Mouse (Mus musculus) MEL (cell line): Measurements from ENCODE around the gene Lingo1. TPM values are rescaled to one million over a fixed set of nuclear protein-coding genes. Genes with fewer than 3 reads are reported as not detected.

ENCODE experiments used
- DNase-seq: peaks from one replicate; pipeline ENCODE4 v3.0.0; 2011; ENCODE audit warnings: low read depth, low spot score
- H3K27ac ChIP-seq: 2 replicates; pipeline ENCODE4 v1.5.1; 2012; ENCODE audit warnings: low read depth, mild to moderate bottlenecking, control low read depth, low read length, moderate library complexity; ENCODE audit not compliant: control insufficient read depth
- H3K27me3 ChIP-seq, 2 experiments: fragments of 150-350 bp in 1 of 2; sonication (generic) in 1 of 2; 2 replicates each; pipeline ENCODE4 v1.6.1; 2012; ENCODE audit warnings: low read length in 2 of 2, mild to moderate bottlenecking in 2 of 2, improper control_type of control experiment in 1 of 2, moderate library complexity in 1 of 2; ENCODE audit not compliant: insufficient read depth in 2 of 2, control insufficient read depth in 1 of 2
- H3K36me3 ChIP-seq, 2 experiments: 2 replicates each; pipeline ENCODE4 v1.6.1; 2012 to 2014; ENCODE audit warnings: low read length in 2 of 2, improper control_type of control experiment in 1 of 2, inconsistent platforms in 1 of 2, mild to moderate bottlenecking in 1 of 2; ENCODE audit not compliant: insufficient read depth in 2 of 2, control insufficient read depth in 1 of 2
- H3K4me1 ChIP-seq, 2 experiments: fragments of 150-350 bp in 1 of 2; sonication (generic) in 1 of 2; 2 replicates each; pipeline ENCODE4 v1.6.1; 2012; ENCODE audit warnings: low read length in 2 of 2, improper control_type of control experiment in 1 of 2, mild to moderate bottlenecking in 1 of 2; ENCODE audit not compliant: insufficient read depth in 2 of 2, control insufficient read depth in 1 of 2
- H3K4me3 ChIP-seq, 2 experiments: fragments of 150-350 bp in 1 of 2; sonication (generic) in 1 of 2; 2 replicates each; pipeline ENCODE4 v1.5.1; 2012; ENCODE audit warnings: low read depth in 2 of 2, low read length in 2 of 2, mild to moderate bottlenecking in 2 of 2, moderate library complexity in 2 of 2, control low read depth in 1 of 2, improper control_type of control experiment in 1 of 2; ENCODE audit not compliant: control insufficient read depth in 1 of 2, insufficient read depth in 1 of 2
- H3K79me2 ChIP-seq: 2 replicates; pipeline ENCODE4 v1.6.1; 2012; ENCODE audit warnings: mild to moderate bottlenecking, low read length, moderate library complexity; ENCODE audit not compliant: control insufficient read depth, poor library complexity, insufficient read depth
- H3K9ac ChIP-seq: 2 replicates; pipeline ENCODE4 v1.6.1; 2012; ENCODE audit warnings: low read depth, mild to moderate bottlenecking, control low read depth, low read length, moderate library complexity; ENCODE audit not compliant: control insufficient read depth, poor library complexity, severe bottlenecking
- H3K9me3 ChIP-seq: fragments of 150-350 bp; sonication (generic); replicated peaks from 2 replicates; pipeline ENCODE4 v1.6.1; 2012; ENCODE audit warnings: mild to moderate bottlenecking, low read length, improper control_type of control experiment, moderate library complexity; ENCODE audit not compliant: insufficient read depth
- BHLHE40 ChIP-seq: IDR thresholded peaks from 2 replicates; pipeline ENCODE4 v1.6.1; 2012; ENCODE audit warnings: low read depth, mild to moderate bottlenecking, inconsistent platforms, low read length, improper control_type of control experiment, borderline replicate concordance
- CHD1 ChIP-seq: IDR thresholded peaks from 2 replicates; pipeline ENCODE4 v1.6.1; 2012; ENCODE audit warnings: low read depth, mild to moderate bottlenecking, inconsistent platforms, low read length, improper control_type of control experiment
- E2F4 ChIP-seq: IDR thresholded peaks from 2 replicates; pipeline ENCODE4 v1.6.1; 2011; ENCODE audit warnings: low read depth, low read length, improper control_type of control experiment, borderline replicate concordance
- ELF1 ChIP-seq: IDR thresholded peaks from 2 replicates; pipeline ENCODE4 v1.6.1; 2014; ENCODE audit warnings: low read depth, mild to moderate bottlenecking, inconsistent platforms, low read length, improper control_type of control experiment, moderate library complexity
- EP300 ChIP-seq, 2 experiments: IDR thresholded peaks; 2 replicates each; pipeline ENCODE4 v1.6.1; 2011; ENCODE audit warnings: improper control_type of control experiment in 2 of 2, low read length in 2 of 2, low read depth in 1 of 2, mild to moderate bottlenecking in 1 of 2
- MAFK ChIP-seq: IDR thresholded peaks from 2 replicates; pipeline ENCODE4 v1.6.1; 2011; ENCODE audit warnings: low read depth, mild to moderate bottlenecking, low read length, improper control_type of control experiment, borderline replicate concordance
- MAX ChIP-seq: IDR thresholded peaks from 2 replicates; pipeline ENCODE4 v1.6.1; 2011; ENCODE audit warnings: low read length, improper control_type of control experiment
- MAZ ChIP-seq: IDR thresholded peaks from 2 replicates; pipeline ENCODE4 v1.6.1; 2012; ENCODE audit warnings: low read depth, mild to moderate bottlenecking, inconsistent platforms, low read length, improper control_type of control experiment
- MXI1 ChIP-seq: IDR thresholded peaks from 2 replicates; pipeline ENCODE4 v1.6.1; 2011; ENCODE audit warnings: mild to moderate bottlenecking, low read depth, low read length, improper control_type of control experiment
- MYC ChIP-seq: IDR thresholded peaks from 2 replicates; pipeline ENCODE4 v1.6.1; 2011; ENCODE audit warnings: low read depth, mild to moderate bottlenecking, low read length, improper control_type of control experiment, moderate library complexity
- NRF1 ChIP-seq: IDR thresholded peaks from 2 replicates; pipeline ENCODE4 v1.6.1; 2014; ENCODE audit warnings: low read depth, mild to moderate bottlenecking, inconsistent platforms, low read length, improper control_type of control experiment, moderate library complexity; ENCODE audit not compliant: poor library complexity, insufficient read depth, severe bottlenecking
- POLR2A ChIP-seq, 2 experiments: IDR thresholded peaks; 2 replicates each; pipeline ENCODE4 v1.6.1; 2011 to 2012; ENCODE audit warnings: low read length in 2 of 2, mild to moderate bottlenecking in 2 of 2, control low read depth in 1 of 2, improper control_type of control experiment in 1 of 2, low read depth in 1 of 2, moderate library complexity in 1 of 2; ENCODE audit not compliant: control insufficient read depth in 1 of 2, insufficient read depth in 1 of 2, poor library complexity in 1 of 2
- POLR2AphosphoS2 ChIP-seq: IDR thresholded peaks from 2 replicates; pipeline ENCODE4 v1.6.1; 2011; ENCODE audit warnings: low read length, improper control_type of control experiment
- POLR2AphosphoS5 ChIP-seq: IDR thresholded peaks from 2 replicates; pipeline ENCODE4 v1.6.1; 2012; ENCODE audit warnings: low read depth, borderline replicate concordance, mild to moderate bottlenecking, inconsistent platforms, low read length, moderate library complexity, mixed read lengths
- RAD21 ChIP-seq: IDR thresholded peaks from 2 replicates; pipeline ENCODE4 v1.6.1; 2011; ENCODE audit warnings: mild to moderate bottlenecking, low read depth, low read length, improper control_type of control experiment
- SIN3A ChIP-seq: IDR thresholded peaks from 2 replicates; pipeline ENCODE4 v1.6.1; 2012; ENCODE audit warnings: low read length, improper control_type of control experiment, inconsistent platforms
- TBP ChIP-seq: IDR thresholded peaks from 2 replicates; pipeline ENCODE4 v1.8.0; 2011; ENCODE audit warnings: low read depth, low read length, improper control_type of control experiment
- USF2 ChIP-seq, 2 experiments: IDR thresholded peaks; 2 replicates each; pipeline ENCODE4 v1.6.1; 2011 to 2012; ENCODE audit warnings: improper control_type of control experiment in 2 of 2, low read length in 2 of 2, borderline replicate concordance in 1 of 2, inconsistent platforms in 1 of 2, low read depth in 1 of 2, mild to moderate bottlenecking in 1 of 2; ENCODE audit not compliant: insufficient read depth in 1 of 2
- ZKSCAN1 ChIP-seq: IDR thresholded peaks from 2 replicates; pipeline ENCODE4 v1.6.1; 2012; ENCODE audit warnings: low read depth, mild to moderate bottlenecking, inconsistent platforms, low read length, improper control_type of control experiment, moderate library complexity
- ZMIZ1 ChIP-seq: IDR thresholded peaks from 2 replicates; pipeline ENCODE4 v1.6.1; 2012; ENCODE audit warnings: low read depth, mild to moderate bottlenecking, inconsistent platforms, low read length, improper control_type of control experiment, moderate library complexity
- polyA plus RNA-seq, 2 experiments: library from polyadenylated mRNA; stranded (reverse) in 1 of 2; unstranded in 1 of 2; fragments of >175 nt in 1 of 2; fragments of >200 nt in 1 of 2; gene quantifications; 2 replicates each; pipeline versions ENCODE4 v1.2.1 to v1.2.4; 2012; ENCODE audit warnings: low replicate concordance in 2 of 2, low read depth in 1 of 2; ENCODE audit not compliant: insufficient read length in 2 of 2, insufficient read depth in 1 of 2, missing spikeins in 1 of 2
- total RNA-seq: library from RNA; depleted of rRNA; stranded (reverse); fragments of 300-350 nt; gene quantifications from 2 replicates; pipeline ENCODE4 v1.2.3, GENCODE M21; 2012

The Lingo1 gene
- total and polyA plus RNA-seq, 3 experiments = not detected

DNA sequence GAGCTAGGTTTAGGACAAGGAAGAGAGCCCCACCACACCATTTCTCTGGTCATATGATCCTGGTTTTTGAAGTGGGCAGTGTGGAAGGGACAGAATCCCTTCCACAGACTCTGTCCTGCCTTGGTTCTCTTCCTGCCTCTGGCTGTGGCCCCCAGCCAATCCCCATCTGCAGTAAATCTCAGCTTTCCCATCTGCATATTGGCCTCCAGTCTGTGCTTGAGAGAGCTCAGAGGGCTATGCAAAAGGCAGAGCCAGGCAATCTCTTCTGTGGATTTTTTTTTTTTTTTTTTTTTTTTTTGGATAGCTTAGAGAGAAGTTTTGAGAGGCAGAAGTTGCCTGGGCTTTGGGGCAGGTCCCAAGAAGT lies 190.8 kb downstream of the Lingo1 start:
- H3K9me3 ChIP-seq = no peaks in the 10 kb centered on the region
- no peak overlapping the region for H3K27ac ChIP-seq
- TF ChIP-seq POLR2A (IDR thresholded peaks at IDR 0.05; ENCODE audit: control insufficient read depth in 1 of 2, insufficient read depth in 1 of 2, low read depth in 1 of 2, low read length in 2 of 2, poor library complexity in 1 of 2) (no peak), ZMIZ1 (no peak), USF2 (IDR thresholded peaks at IDR 0.05; ENCODE audit: borderline replicate concordance in 1 of 2, insufficient read depth in 1 of 2, low read depth in 1 of 2, low read length in 2 of 2) (no peak), POLR2AphosphoS5 (no peak), MYC (no peak), MXI1 (no peak), TBP (no peak), NRF1 (no peak), ZKSCAN1 (no peak), POLR2AphosphoS2 (no peak), E2F4 (no peak), EP300 (IDR thresholded peaks at IDR 0.05; ENCODE audit: low read depth in 1 of 2, low read length in 2 of 2) (no peak), SIN3A (no peak), CHD1 (no peak), MAZ (no peak)
- H3K4me3 ChIP-seq = no peak overlapping the region
- no peaks in the 10 kb centered on the region for H3K79me2 ChIP-seq
- no peaks in the 10 kb centered on the region for H3K36me3 ChIP-seq
- H3K4me1 ChIP-seq = no peaks in the 10 kb centered on the region
- no peak for DNase-seq
- peaks cover 2 to 11% of the 10 kb centered on the region in 2 experiments; a peak in 3 of 4 replicates for H3K27me3 ChIP-seq
- no peak overlapping the region for H3K9ac ChIP-seq

- no peaks in the 10 kb centered on the region for H3K9me3 ChIP-seq
- H3K27me3 ChIP-seq = peaks cover 2 to 11% of the 10 kb centered on the region in 2 experiments; a peak in 3 of 4 replicates
- no peaks in the 10 kb centered on the region for H3K36me3 ChIP-seq
- TF ChIP-seq BHLHE40 (no peak), MAFK (no peak), RAD21 (no peak), MAX (no peak), ELF1 (no peak)
- no peaks in the 10 kb centered on the region for H3K79me2 ChIP-seq
- H3K4me1 ChIP-seq = no peaks in the 10 kb centered on the region
- no peak overlapping the region for H3K4me3 ChIP-seq
- H3K9ac ChIP-seq = no peak overlapping the region
- no peak overlapping the region for H3K27ac ChIP-seq
- DNase-seq = no peak
Observed at GRCm38 (mm10) chr9:56604797-56605442, 191.3 kb downstream of the Lingo1 start.
